Mouse (Mus musculus) testis, adult 2 months (tissue): ENCODE measurements at regions not wholly inside any gene's neighbourhood (a gene's known extent, or its start where the extent isn't known, plus 50 kb on each side); places are given as distances from the start of the nearest gene placed in this dataset.

Experiments
- H3K27ac ChIP-seq: fragments of 200-500 bp; 2 replicates; pipeline ENCODE4 v1.5.1; 2012; ENCODE audit warnings: low read depth, low read length; ENCODE audit not compliant: control insufficient read depth, insufficient read depth
- H3K27me3 ChIP-seq: fragments of 200-500 bp; 2 replicates; pipeline ENCODE4 v1.6.1; 2012; ENCODE audit warnings: mild to moderate bottlenecking, low read length, moderate library complexity; ENCODE audit not compliant: control insufficient read depth, insufficient read depth
- H3K36me3 ChIP-seq: fragments of 200-500 bp; 2 replicates; pipeline ENCODE4 v1.6.1; 2012; ENCODE audit warnings: mild to moderate bottlenecking, low read length; ENCODE audit not compliant: control insufficient read depth, insufficient read depth
- H3K4me1 ChIP-seq: fragments of 200-500 bp; 2 replicates; pipeline ENCODE4 v1.6.1; 2012; ENCODE audit warnings: low read length; ENCODE audit not compliant: control insufficient read depth, insufficient read depth
- H3K4me3 ChIP-seq: fragments of 200-500 bp; 2 replicates; pipeline ENCODE4 v1.5.1; 2012; ENCODE audit warnings: low read depth, mild to moderate bottlenecking, low read length, moderate library complexity, mixed read lengths; ENCODE audit not compliant: control insufficient read depth
- CTCF ChIP-seq: fragments of 200-500 bp; IDR thresholded peaks from 2 replicates; pipeline ENCODE4 v1.5.1; 2012; ENCODE audit warnings: low read depth, mild to moderate bottlenecking, inconsistent platforms, low read length, moderate library complexity; ENCODE audit not compliant: control insufficient read depth, insufficient read depth, insufficient replicate concordance
- POLR2A ChIP-seq: fragments of 200-500 bp; IDR thresholded peaks from 2 replicates; pipeline ENCODE4 v1.6.1; 2012; ENCODE audit warnings: low read depth, mild to moderate bottlenecking, inconsistent platforms, low read length, moderate library complexity; ENCODE audit not compliant: control insufficient read depth

GRCm38 (mm10) chr10:19188082-19188742 is 168.1 kb upstream of the Olig3 start:
- Histone ChIP-seq H3K36me3 (no peaks in the 10 kb centered on the region), H3K4me3 (no peak overlapping the region), H3K27ac (no peak overlapping the region), H3K27me3 (no peaks in the 10 kb centered on the region), H3K4me1 (peaks cover 3% of the 10 kb centered on the region)
- no peak for TF ChIP-seq POLR2A
- no peak for TF ChIP-seq CTCF

GRCm38 (mm10) chr10:19187716-19188081 is 168.6 kb upstream of the Olig3 start:
- H3K4me1 ChIP-seq = peaks cover 3% of the 10 kb centered on the region
- TF ChIP-seq POLR2A (no peak), CTCF (no peak)
- H3K27ac ChIP-seq = no peak overlapping the region
- H3K27me3 ChIP-seq = no peaks in the 10 kb centered on the region
- no peaks in the 10 kb centered on the region for H3K36me3 ChIP-seq
- no peak overlapping the region for H3K4me3 ChIP-seq

GRCm38 (mm10) chr10:19187084-19187615 is 169.2 kb upstream of the Olig3 start:
- H3K27me3 ChIP-seq = no peaks in the 10 kb centered on the region
- peaks cover 3% of the 10 kb centered on the region for H3K4me1 ChIP-seq
- no peak overlapping the region for H3K27ac ChIP-seq
- no peaks in the 10 kb centered on the region for H3K36me3 ChIP-seq
- H3K4me3 ChIP-seq = no peak overlapping the region
- TF ChIP-seq POLR2A (no peak), CTCF (no peak)

- H3K27ac ChIP-seq = no peak overlapping the region
Observed at GRCm38 (mm10) chr10:19185790-19186581, 170.3 kb upstream of the Olig3 start.

GRCm38 (mm10) chr10:19184886-19185285 is 169.4 kb upstream of the Tnfaip3 start:
- H3K36me3 ChIP-seq = no peaks in the 10 kb centered on the region
- H3K4me3 ChIP-seq = no peak overlapping the region
- no peaks in the 10 kb centered on the region for H3K27me3 ChIP-seq
- peaks cover 3% of the 10 kb centered on the region for H3K4me1 ChIP-seq
- H3K27ac ChIP-seq = no peak overlapping the region
- TF ChIP-seq CTCF = no peak
- no peak for TF ChIP-seq POLR2A

More at GRCm38 (mm10) chr10:19185790-19186581, 170.3 kb upstream of the Olig3 start:
- no peak for TF ChIP-seq POLR2A
- peak; percentile 49 for TF ChIP-seq CTCF
- Histone ChIP-seq H3K27me3 (no peaks in the 10 kb centered on the region), H3K36me3 (no peaks in the 10 kb centered on the region), H3K4me1 (peaks cover 3% of the 10 kb centered on the region), H3K4me3 (peak overlapping the region; percentile 39)

GRCm38 (mm10) chr10:19177895-19178294 is 162.4 kb upstream of the Tnfaip3 start:
- Histone ChIP-seq H3K4me3 (no peak overlapping the region), H3K27me3 (no peaks in the 10 kb centered on the region), H3K4me1 (no peaks in the 10 kb centered on the region), H3K36me3 (no peaks in the 10 kb centered on the region), H3K27ac (no peak overlapping the region)
- no peak for TF ChIP-seq POLR2A
- TF ChIP-seq CTCF = no peak

- TF ChIP-seq CTCF (no peak), POLR2A (no peak)
- H3K36me3 ChIP-seq = no peaks in the 10 kb centered on the region
- H3K4me1 ChIP-seq = no peaks in the 10 kb centered on the region
- no peak overlapping the region for H3K27ac ChIP-seq
- no peak overlapping the region for H3K4me3 ChIP-seq
- H3K27me3 ChIP-seq = no peaks in the 10 kb centered on the region
Observed at GRCm38 (mm10) chr10:19177414-19177813, 162.0 kb upstream of the Tnfaip3 start.

- Histone ChIP-seq H3K27me3 (no peaks in the 10 kb centered on the region), H3K4me3 (no peak overlapping the region), H3K27ac (no peak overlapping the region), H3K36me3 (no peaks in the 10 kb centered on the region), H3K4me1 (no peaks in the 10 kb centered on the region)
- no peak for TF ChIP-seq CTCF
- TF ChIP-seq POLR2A = no peak
Observed at GRCm38 (mm10) chr10:19176249-19176648, 160.8 kb upstream of the Tnfaip3 start.
